Mouse (Mus musculus) stomach, postnatal 0 days (tissue): Measurements from ENCODE around the gene Kifc3.

ENCODE experiments used
- CTCF ChIP-seq: IDR thresholded peaks from 2 replicates; pipeline ENCODE4 v1.5.1; 2016; ENCODE audit warnings: antibody characterized with exemption, low read depth, mild to moderate bottlenecking, moderate library complexity
- EP300 ChIP-seq: optimal IDR thresholded peaks from 2 replicates; pipeline ENCODE3; 2016; ENCODE audit warnings: antibody characterized with exemption

GRCm38 (mm10) chr8:95164469-95164868, 38.1 kb downstream of the Kifc3 start:
- TF ChIP-seq CTCF (no peak), EP300 (no peak)
